Mouse (Mus musculus) hindbrain, embryonic 10.5 days (tissue): ENCODE results near the gene Chit1. TPM values are rescaled to one million over a fixed set of nuclear protein-coding genes. Genes with fewer than 3 reads are reported as not detected.

Experiments used
- DNase-seq: peaks from one replicate; pipeline ENCODE4 v3.0.0-alpha.2; 2017; ENCODE audit warnings: low spot score
- H3K27ac ChIP-seq: fragments of 300-500 bp; sonication (generic); 2 replicates; pipeline ENCODE4 v1.5.1; 2016; ENCODE audit warnings: mild to moderate bottlenecking, moderate library complexity
- H3K27me3 ChIP-seq: fragments of 300-500 bp; sonication (generic); 2 replicates; pipeline ENCODE4 v1.6.1; 2016; ENCODE audit warnings: mild to moderate bottlenecking; ENCODE audit not compliant: poor library complexity, insufficient read depth, severe bottlenecking
- H3K36me3 ChIP-seq: fragments of 300-500 bp; sonication (generic); 2 replicates; pipeline ENCODE4 v1.6.1; 2016; ENCODE audit warnings: mild to moderate bottlenecking, moderate library complexity
- H3K4me1 ChIP-seq: fragments of 300-500 bp; sonication (generic); replicated peaks from 2 replicates; pipeline ENCODE4 v1.6.1; 2016; ENCODE audit warnings: mild to moderate bottlenecking
- H3K4me3 ChIP-seq: fragments of 300-500 bp; sonication (generic); 2 replicates; pipeline ENCODE4 v1.5.1; 2016; ENCODE audit warnings: mild to moderate bottlenecking, moderate library complexity
- H3K9me3 ChIP-seq: fragments of 300-500 bp; sonication (generic); 2 replicates; pipeline ENCODE4 v1.6.1; 2016; ENCODE audit warnings: mild to moderate bottlenecking, moderate library complexity
- WGBS: fragments of 180-500 bp; shearing (Covaris S2); methylation state at CpG from one replicate; pipeline ENCODE4 v1.1.7; 2016; 5-methylcytosine and 5-hydroxymethylcytosine counted together
- polyA plus RNA-seq: library from polyadenylated mRNA; unstranded; fragments of >200 nt; fragmentation: Nextera tagmentation; extraction: Ambion mirVana; gene quantifications from 2 replicates; pipeline ENCODE4 v1.2.1, GENCODE M21; 2016

Chit1 gene
- polyA plus RNA-seq, 1 experiment from 2014 or later = not detected

DNA sequence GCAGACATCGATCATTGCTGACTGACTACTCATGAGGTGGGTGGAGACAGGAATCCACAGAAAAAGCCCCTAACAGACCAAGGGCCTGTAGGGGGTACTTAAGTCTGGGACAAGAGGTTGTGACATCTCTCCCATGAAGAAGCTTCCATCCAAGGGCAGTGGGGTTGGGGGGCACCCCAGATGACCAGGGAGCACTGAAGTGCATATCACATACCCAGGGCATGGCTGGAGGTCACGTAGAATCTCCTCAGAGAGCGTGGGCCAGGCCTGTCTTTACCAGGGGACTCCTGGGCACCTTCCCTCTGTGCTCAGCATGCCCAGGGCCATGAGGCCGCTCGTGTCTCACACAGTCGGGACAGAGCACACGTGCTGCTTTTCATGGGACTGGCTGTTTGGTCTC, 3.3 kb upstream of the Chit1 start:
- DNase-seq = no peak
- no peak overlapping the region for H3K27ac ChIP-seq
- 91% methylated on average over 7 of the region's 7 CpGs for WGBS

DNA sequence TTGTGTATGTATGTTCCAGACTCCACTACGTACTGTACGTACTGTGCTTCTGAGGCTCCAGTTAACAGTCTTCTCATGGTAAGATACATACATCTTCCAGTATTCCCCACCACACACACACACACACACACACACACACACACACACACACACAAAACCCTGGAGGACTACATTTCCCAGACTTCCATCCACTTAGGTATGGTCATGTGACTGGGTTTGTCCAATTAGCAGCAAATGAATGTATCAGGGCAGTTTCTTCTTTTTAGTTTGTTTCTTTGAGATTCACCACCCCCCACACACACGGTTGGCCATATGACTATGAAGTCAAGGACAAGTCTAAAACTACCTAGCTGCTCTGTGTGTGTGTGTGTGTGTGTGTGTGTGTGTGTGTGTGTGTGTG, 1.0 kb upstream of the Chit1 start:
- no peaks in the 10 kb centered on the region for H3K9me3 ChIP-seq
- no peak overlapping the region for H3K4me3 ChIP-seq
- 0 out of 2 replicates have a peak, but pooled peaks cover 4% of the 10 kb centered on the region for H3K27me3 ChIP-seq
- H3K27ac ChIP-seq = no peak overlapping the region
- peaks cover 7% of the 10 kb centered on the region for H3K4me1 ChIP-seq
- no peaks in the 10 kb centered on the region for H3K36me3 ChIP-seq
- WGBS = 87% methylated on average over 3 of the region's 3 CpGs
- no peak for DNase-seq

More for the DNA sequence above, 3.3 kb upstream of the Chit1 start:
- H3K9me3 ChIP-seq = no peaks in the 10 kb centered on the region
- 0 out of 2 replicates have a peak, but pooled peaks cover 4% of the 10 kb centered on the region for H3K27me3 ChIP-seq
- H3K36me3 ChIP-seq = no peaks in the 10 kb centered on the region
- no peak overlapping the region for H3K4me3 ChIP-seq
- H3K4me1 ChIP-seq = peaks cover 11% of the 10 kb centered on the region

DNA sequence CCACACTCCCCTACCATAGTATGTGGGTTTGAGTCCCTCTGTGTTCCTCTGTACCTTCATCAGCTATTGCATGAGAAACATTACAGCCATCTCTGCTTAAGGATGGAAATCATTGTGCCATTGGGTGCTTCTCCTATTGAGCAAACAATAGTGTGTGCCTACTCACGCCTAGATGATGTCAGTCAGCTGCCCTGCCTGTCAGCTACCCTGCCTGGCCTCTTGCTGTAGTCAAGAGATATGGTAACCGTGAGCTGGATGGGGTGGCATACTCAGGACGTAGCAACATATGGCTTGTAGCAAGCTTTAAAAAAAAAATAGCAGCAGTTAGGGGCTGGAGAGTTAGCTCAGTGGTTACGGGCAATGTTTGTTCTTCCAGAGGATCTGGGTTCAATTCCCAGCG, 593 bp upstream of the Chit1 start:
- Histone ChIP-seq H3K27ac (no peak overlapping the region), H3K4me1 (peaks cover 12% of the 10 kb centered on the region)
- DNase-seq = no peak

DNA sequence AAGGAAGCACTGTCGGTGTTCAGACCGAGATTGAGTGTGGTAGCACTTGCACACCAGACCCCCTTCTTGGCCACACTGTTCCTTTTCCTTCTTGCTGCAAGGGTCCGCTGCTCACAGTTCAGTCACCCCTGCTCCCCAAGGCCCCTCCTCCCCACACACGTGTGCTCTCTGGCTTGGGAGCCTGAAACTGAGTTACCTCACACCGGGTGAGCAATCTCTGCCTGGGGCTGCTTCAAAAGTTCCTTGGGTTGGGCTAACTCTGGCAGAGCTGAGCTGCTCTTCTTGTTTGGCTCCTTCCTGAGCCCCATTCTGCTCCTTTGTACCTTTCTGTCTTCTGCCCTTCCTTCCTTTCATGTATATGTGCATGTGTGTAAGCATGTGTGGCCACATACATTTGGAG, 2.5 kb downstream of the Chit1 start:
- no peak overlapping the region for H3K4me3 ChIP-seq
- WGBS = 76% methylated on average over 5 of the region's 5 CpGs
- no peaks in the 10 kb centered on the region for H3K27me3 ChIP-seq
- DNase-seq = no peak
- H3K36me3 ChIP-seq = no peaks in the 10 kb centered on the region
- H3K9me3 ChIP-seq = no peaks in the 10 kb centered on the region
- peaks cover 17% of the 10 kb centered on the region for H3K4me1 ChIP-seq
- H3K27ac ChIP-seq = 0 out of 2 replicates have a peak overlapping the region, but pooled peaks have one; percentile 3

More for the DNA sequence above, 593 bp upstream of the Chit1 start:
- no peaks in the 10 kb centered on the region for H3K36me3 ChIP-seq
- WGBS = 88% methylated on average over 5 of the region's 5 CpGs
- no peaks in the 10 kb centered on the region for H3K9me3 ChIP-seq
- H3K27me3 ChIP-seq = 0 out of 2 replicates have a peak, but pooled peaks cover 4% of the 10 kb centered on the region
- no peak overlapping the region for H3K4me3 ChIP-seq

DNA sequence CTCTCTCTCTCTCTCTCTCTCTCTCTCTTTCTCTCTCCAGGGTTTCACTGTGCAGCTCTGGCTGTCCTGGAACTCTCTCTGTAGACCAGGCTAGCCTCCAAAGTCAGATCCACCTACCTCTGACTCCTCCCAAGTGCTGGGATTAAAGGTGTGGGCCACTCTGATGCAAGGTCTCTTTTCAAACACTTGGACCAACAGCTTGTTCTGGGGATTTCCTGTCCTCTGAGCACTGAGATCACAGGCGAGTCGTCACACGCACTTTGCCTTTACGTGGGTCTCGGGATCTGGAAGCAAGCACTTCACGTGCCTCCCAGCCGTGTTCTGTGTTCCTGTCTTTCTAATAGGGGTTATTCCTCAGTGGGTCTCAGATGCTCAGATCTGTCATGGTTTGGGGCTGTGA, 3.0 kb downstream of the Chit1 start:
- H3K36me3 ChIP-seq = no peaks in the 10 kb centered on the region
- 84% methylated on average over 7 of the region's 7 CpGs for WGBS
- H3K4me1 ChIP-seq = peaks cover 17% of the 10 kb centered on the region
- DNase-seq = no peak
- no peak overlapping the region; the same call in 1 of the 2 replicates for H3K27ac ChIP-seq
- no peaks in the 10 kb centered on the region for H3K9me3 ChIP-seq
- no peak overlapping the region for H3K4me3 ChIP-seq
- H3K27me3 ChIP-seq = no peaks in the 10 kb centered on the region

DNA sequence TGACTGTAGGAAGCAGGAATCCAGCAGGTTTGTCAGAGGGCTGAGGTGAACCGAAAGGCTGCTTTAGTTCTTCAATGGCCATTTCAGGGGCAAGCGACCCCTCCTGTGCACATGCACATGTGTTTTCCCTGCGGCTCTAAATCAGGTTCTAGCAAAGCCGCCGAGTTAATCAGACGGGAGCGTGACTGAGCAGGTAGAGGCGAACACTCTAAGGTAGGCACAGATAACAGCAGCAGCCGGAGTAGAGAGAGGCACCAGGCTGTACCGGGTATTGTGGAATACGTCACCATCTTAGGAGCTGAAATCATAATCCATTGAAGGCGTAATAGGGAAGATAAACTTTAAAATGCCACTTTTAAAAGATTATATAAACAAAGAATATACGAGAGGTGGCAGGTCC, 3.7 kb downstream of the Chit1 start:
- WGBS = 88% methylated on average over 13 of the region's 13 CpGs
- peaks cover 17% of the 10 kb centered on the region for H3K4me1 ChIP-seq
- peaks cover 6% of the 10 kb centered on the region for H3K9me3 ChIP-seq
- no peaks in the 10 kb centered on the region for H3K36me3 ChIP-seq
- H3K4me3 ChIP-seq = no peak overlapping the region
- H3K27me3 ChIP-seq = no peaks in the 10 kb centered on the region
- no peak for DNase-seq
- H3K27ac ChIP-seq = no peak overlapping the region

DNA sequence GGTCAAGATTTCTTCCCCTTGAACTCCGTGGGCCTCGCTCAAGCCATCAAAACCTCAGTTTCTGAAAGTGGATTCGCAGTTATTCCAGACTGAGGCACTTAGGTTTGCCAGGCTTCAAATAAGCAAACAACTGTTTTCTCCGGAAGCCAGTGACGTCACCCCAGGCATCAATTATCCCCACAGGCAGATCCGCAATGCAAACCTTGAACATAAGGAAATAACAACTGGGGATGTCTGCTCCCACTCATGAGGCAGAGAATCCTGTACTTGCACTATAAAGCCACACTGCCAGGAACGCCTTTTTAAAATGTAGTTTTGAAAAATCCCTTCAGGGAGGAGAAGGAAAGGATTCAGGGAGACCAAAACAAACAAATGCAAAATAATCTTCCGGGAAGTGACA, 4.4 kb downstream of the Chit1 start:
- no peak overlapping the region for H3K4me3 ChIP-seq
- no peaks in the 10 kb centered on the region for H3K27me3 ChIP-seq
- peaks cover 7% of the 10 kb centered on the region for H3K9me3 ChIP-seq
- peaks cover 17% of the 10 kb centered on the region for H3K4me1 ChIP-seq
- 69% methylated on average over 8 of the region's 8 CpGs for WGBS
- H3K27ac ChIP-seq = peak overlapping the region; percentile 19
- DNase-seq = no peak
- no peaks in the 10 kb centered on the region for H3K36me3 ChIP-seq

DNA sequence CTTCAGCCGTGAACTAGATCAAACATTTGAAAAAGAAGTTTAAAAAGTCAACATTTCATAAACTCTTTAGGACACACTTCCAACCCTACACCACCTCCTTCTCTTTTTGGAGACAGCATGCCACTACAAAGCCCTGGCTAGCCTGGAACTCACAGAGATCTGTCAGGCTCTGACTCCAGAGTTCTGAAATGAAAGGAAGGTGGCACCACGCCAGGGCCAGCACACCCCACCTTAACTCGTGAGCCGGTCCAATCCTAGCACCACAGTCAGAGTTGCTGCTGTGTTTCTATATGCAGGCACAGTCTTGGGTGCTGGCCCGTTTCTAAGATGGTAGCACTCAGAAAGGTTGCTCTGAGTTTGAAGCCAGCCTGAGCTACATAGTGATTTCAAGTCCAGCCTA, 6.1 kb downstream of the Chit1 start:
- peaks cover 7% of the 10 kb centered on the region for H3K9me3 ChIP-seq
- WGBS = 88% methylated on average over 5 of the region's 5 CpGs
- no peak overlapping the region for H3K4me3 ChIP-seq
- DNase-seq = no peak
- peaks cover 17% of the 10 kb centered on the region for H3K4me1 ChIP-seq
- H3K27ac ChIP-seq = no peak overlapping the region
- H3K27me3 ChIP-seq = no peaks in the 10 kb centered on the region
- H3K36me3 ChIP-seq = no peaks in the 10 kb centered on the region

DNA sequence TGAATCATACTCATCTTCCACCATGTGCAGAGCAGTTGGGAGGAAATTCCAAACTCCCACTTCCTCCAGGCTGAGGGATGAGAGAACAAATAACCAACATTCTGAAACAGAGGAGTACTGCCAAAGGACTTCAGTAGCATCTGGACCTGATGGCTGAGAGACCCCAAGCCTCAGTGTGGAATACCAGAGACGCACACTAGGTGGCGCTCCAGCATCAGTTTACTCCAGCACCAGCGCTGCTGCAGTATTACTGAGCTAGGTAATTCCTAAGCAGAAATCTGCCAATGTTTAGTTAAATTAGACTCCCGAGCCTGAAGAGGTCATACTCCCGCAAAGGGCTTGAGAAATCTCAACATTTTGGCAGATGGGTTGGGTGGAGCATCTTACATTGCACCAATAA, 9.1 kb downstream of the Chit1 start:
- peak; percentile 87 for DNase-seq
- no peaks in the 10 kb centered on the region for H3K27me3 ChIP-seq
- no peak overlapping the region for H3K27ac ChIP-seq
- no peaks in the 10 kb centered on the region for H3K36me3 ChIP-seq
- H3K4me3 ChIP-seq = no peak overlapping the region
- WGBS = 11% methylated on average over 5 of the region's 5 CpGs
- H3K4me1 ChIP-seq = peaks cover 12% of the 10 kb centered on the region
- H3K9me3 ChIP-seq = peaks cover 7% of the 10 kb centered on the region

DNA sequence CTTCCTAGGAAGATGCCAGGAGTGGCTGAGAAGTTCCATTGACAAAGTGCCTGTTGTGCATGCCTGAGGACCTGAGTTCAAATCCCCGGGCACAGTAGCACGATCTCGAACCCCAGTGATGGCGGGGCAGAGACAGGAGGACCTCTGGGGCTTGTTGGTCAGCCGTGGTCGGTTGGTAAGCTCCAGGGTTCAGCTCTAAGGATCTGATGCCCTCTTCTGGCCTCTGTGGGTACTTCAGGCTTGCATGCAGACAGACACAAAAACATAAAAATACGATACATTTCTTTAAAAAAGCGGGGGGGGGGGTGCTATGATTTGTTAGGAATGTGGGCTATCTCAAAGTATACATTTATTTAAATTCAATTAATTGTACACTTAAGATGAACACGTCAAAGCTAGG, 11.2 kb downstream of the Chit1 start:
- WGBS = 60% methylated on average over 9 of the region's 9 CpGs
- Histone ChIP-seq H3K4me3 (no peak overlapping the region), H3K36me3 (no peaks in the 10 kb centered on the region), H3K27me3 (no peaks in the 10 kb centered on the region), H3K9me3 (peaks cover 7% of the 10 kb centered on the region), H3K27ac (no peak overlapping the region), H3K4me1 (no peaks in the 10 kb centered on the region)
- peak; percentile 51 for DNase-seq

DNA sequence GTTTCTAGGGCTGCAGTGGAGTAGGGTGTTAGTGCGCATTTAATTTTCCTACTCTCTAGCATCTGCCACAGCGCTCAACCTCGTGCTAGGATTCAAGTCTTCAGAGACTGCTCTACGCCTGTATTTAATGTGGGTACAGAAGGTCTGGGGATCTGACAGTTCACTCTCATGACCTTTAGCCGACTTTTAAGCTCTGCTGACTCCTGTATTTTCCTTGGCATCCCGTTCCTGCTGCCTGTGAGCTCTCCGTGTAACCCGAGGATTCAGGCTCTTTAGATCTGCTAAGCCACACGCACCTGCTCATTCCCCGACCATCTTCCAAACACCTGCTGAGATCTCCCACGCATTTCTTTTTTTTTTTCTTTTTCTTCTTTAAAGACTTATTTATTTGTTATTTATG, 22.3 kb downstream of the Chit1 start:
- Histone ChIP-seq H3K27me3 (no peaks in the 10 kb centered on the region), H3K4me1 (0 out of 2 replicates have a peak, but pooled peaks cover 4% of the 10 kb centered on the region), H3K4me3 (no peak overlapping the region), H3K9me3 (no peaks in the 10 kb centered on the region), H3K36me3 (no peaks in the 10 kb centered on the region), H3K27ac (no peak overlapping the region)
- WGBS = 68% methylated on average over 11 of the region's 11 CpGs
- no peak for DNase-seq

DNA sequence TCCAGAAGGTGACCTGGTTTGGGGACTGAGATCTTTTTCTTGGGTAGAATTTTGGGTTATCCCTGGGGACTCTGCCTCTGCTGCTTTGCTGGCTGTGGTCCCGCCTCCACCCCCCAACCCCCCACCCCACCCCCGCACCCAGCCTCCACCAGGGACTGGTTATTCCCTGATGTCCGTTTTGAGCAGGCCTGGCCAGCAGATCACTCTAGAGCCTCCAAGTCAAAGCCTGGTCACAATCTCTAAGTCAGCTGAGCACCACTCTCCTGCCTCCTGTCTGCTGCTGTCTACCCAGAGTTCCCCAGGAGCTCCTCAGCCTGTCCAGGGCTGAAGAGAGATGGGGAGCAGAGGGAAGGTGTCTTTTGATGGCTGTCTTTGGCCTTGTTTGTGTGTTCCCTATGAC, 25.3 kb downstream of the Chit1 start:
- no peak for DNase-seq
- Histone ChIP-seq H3K27ac (no peak overlapping the region), H3K9me3 (no peaks in the 10 kb centered on the region), H3K4me3 (no peak overlapping the region), H3K27me3 (0 out of 2 replicates have a peak, but pooled peaks cover 3% of the 10 kb centered on the region), H3K4me1 (0 out of 2 replicates have a peak, but pooled peaks cover 4% of the 10 kb centered on the region), H3K36me3 (no peaks in the 10 kb centered on the region)
- 56% methylated on average over 3 of the region's 3 CpGs for WGBS

DNA sequence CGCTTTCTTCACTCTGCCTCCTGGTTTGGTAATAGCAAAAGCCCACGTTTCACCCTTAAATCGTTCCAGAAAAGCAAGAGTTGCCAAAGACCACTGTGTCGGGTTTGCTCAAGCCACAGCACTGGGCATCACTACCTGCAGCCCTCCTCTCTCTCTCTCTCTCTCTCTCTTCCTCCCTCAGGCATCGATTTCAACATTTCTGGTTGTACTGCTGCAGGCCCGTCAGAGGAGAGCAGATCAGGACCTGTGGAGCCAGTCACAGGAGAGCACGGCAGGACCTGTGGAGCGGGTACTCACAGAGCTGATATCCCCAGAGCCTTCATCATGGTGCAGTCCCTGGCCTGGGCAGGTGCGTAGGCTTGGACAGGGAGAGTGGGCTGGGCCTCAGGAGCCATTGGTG, 27.4 kb downstream of the Chit1 start:
- no peak overlapping the region for H3K27ac ChIP-seq
- WGBS = 83% methylated on average over 9 of the region's 9 CpGs
- H3K27me3 ChIP-seq = peaks cover 6% of the 10 kb centered on the region; the same call in 1 of the 2 replicates
- no peaks in the 10 kb centered on the region for H3K9me3 ChIP-seq
- H3K4me3 ChIP-seq = no peak overlapping the region
- DNase-seq = no peak
- no peaks in the 10 kb centered on the region for H3K36me3 ChIP-seq
- H3K4me1 ChIP-seq = peaks cover 23% of the 10 kb centered on the region

DNA sequence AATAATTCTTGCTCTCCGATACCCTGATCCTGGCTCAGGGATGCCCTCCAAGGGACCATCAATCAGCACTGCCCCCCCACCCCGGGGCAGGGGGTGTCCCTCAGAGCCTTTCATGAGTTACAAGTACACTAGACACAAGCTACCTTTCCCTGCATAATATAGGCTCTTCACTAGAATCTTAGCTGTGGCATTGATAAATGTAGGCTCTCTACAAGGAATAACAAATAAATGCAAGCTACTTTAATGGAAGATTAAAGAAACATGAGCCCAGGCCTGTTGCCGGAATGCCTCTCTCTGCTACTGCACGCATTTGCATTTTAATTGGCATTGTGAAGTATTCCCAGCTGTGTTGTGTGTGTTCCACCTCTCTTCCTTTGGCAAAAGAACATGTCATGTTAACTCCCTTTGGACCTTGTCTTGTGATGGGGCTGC, 31.3 kb downstream of the Chit1 start:
- Histone ChIP-seq H3K27ac (no peak overlapping the region; the same call in 1 of the 2 replicates), H3K9me3 (no peaks in the 10 kb centered on the region), H3K4me1 (peaks cover 26% of the 10 kb centered on the region), H3K4me3 (no peak overlapping the region), H3K27me3 (peaks cover 6% of the 10 kb centered on the region; the same call in 1 of the 2 replicates), H3K36me3 (no peaks in the 10 kb centered on the region)
- 53% methylated on average over 4 of the region's 4 CpGs for WGBS
- DNase-seq = no peak
